Mouse (Mus musculus) adrenal gland, postnatal 4 days (tissue): ENCODE data around the gene Hk2. TPM values are rescaled to one million over a fixed set of nuclear protein-coding genes. Genes with fewer than 3 reads are reported as not detected.
A peak's percentile ranks its signal among the peaks of the same experiment; 100 is the strongest.

ENCODE experiments used
- DNase-seq, 2 experiments: peaks; one replicate each; pipeline ENCODE4 v3.0.0; 2021 to 2022; ENCODE audit warnings: low spot score in 2 of 2, mixed read lengths in 2 of 2
- long read RNA-seq, 2 experiments: library from polyadenylated mRNA; stranded (forward); transcript quantifications; one replicate each; pipeline ENCODE4 v2.0.0; 2021
- total RNA-seq, 2 experiments: library from RNA; stranded (reverse); gene quantifications; 2 replicates each; pipeline ENCODE4 v1.2.3; 2021

The Hk2 gene
- total RNA-seq, result 10 to 100 TPM; 16.3 to 19.8 TPM
- long read RNA-seq, experiment 1, partial matches to known transcripts, result 1 of 4 reads
- long read RNA-seq, experiment 1, other reads (novel, unspliced or antisense), result 3 of 4 reads
- long read RNA-seq, experiment 2, full-length matches to known transcripts, result 8 of 20 reads
- long read RNA-seq, experiment 2, partial matches to known transcripts, result 9 of 20 reads
- long read RNA-seq, experiment 2, other reads (novel, unspliced or antisense), result 3 of 20 reads

DNA sequence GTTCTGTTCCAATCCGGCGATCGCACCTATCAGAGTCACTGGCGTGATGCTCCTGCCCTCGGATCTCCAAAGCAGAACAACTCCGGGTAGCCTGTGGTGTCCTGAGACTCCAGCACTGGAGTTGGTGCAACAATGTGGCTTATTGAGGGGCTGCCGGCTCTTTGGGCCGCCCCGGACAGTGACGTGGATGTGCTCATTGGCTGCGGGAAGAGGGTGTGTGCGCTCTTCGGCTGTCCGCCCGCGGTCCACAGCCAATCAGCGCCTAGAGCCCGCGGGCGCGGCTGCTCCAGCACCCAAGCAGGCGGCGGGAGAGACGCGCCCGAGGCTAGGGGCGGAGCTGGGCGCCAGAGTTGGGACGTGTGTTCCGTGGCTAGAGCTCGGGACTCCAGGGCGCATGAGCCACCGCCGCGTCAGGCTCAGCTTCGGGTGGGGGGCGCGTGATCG is at the start of gene Hk2:
Hk2 (minus strand) TSS at position 134 of the 444 bp plus-strand sequence.
- peak; percentile 47 to 66 for DNase-seq

DNA sequence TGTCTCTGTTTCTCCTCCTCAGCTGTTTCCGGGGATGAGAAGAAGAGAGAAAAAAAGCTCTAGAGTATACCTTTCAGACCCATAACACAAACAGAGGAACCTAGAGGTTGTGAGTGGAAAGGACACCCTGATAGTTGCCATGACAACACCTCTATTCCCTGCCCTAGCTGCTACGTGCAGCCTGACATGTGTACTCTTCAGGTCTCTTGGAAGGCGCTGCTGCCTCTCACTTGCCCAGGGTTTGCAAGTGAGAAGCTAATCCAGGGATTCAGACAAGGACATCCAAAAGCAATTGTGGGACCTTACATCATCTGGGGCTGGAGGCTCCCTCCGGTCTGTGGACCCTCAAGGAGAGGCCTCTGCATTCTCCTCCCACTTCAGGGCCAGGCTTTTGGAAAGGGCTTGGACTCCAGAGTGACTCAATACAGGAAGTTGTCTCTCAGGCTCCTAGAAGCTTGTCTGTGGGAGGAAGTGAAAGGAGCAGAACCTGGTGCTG is 47.6 kb upstream of the Hk2 start:
- no peak for DNase-seq

DNA sequence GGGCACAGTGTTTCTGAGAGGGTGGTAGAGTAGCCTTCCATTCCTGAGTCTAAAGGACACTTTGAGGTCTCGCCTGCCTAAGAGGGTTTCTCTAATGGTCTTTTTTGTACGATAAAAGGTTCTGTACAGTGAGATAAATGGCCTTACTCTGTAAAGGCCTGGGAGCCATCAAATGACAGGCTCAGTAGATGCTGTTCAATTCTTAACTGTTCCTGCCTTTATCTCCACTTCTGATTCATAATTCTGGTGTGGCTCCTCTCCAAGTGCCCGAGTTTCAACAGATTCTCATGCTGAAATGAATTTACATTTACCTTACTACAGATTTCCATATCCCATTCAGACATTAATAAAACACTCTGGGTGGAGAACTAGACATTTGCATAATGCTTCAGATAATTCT is 46.5 kb upstream of the Hk2 start:
- DNase-seq, result no peak

DNA sequence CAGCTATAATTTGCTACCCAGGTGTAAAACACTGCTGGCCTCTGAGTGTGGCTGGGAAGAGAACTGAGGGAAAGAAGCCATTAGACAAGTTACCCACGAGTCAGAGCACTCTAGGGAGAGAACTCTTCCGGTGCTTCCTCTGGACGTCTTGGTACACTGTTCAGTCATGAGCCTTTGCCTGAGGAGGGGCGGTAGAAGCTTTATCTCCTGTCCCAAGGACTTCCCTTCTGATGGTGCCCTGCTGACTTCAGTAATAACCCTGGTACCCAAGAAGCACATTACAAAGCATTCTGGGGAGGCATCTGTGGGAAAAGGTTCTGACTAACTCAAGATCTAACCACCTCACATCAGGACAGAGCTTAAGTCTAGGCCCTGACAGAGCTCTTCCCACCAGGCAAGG is 40.6 kb upstream of the Hk2 start:
- DNase-seq, result no peak

DNA sequence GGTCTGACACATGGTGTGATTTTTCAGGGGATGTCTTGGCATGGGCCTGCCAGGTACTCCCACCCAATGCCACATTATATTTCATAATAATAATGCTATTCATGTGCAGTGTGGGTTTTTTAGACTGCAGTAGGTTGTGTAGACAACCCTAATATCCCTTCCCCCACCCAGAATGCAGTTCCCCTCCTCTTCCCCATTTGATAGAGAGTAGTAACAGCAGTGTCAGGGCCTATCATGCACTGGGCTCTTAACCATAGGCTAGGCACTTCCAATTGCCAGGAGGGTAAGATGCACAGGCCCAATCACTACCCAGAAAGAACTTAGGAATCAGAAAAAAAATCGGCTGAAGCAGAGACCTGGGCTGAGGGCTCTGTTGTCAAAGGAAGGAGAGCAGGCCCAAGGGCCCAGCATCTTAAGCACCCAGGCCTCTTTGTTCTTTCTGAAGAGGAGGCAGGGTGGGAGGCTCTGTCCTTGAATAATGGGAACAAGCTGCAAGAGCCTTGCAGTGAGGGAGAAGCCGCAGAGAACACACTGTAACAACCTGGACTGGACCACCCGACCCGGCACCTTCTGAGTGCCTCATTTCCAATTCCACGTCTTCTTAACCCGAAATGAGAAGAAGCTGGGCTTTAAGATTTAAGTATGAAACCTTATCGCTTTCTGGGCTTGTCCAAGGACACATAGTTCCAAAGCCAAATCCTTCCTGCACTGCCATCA is 33.9 kb upstream of the Hk2 start:
- no peak for DNase-seq

DNA sequence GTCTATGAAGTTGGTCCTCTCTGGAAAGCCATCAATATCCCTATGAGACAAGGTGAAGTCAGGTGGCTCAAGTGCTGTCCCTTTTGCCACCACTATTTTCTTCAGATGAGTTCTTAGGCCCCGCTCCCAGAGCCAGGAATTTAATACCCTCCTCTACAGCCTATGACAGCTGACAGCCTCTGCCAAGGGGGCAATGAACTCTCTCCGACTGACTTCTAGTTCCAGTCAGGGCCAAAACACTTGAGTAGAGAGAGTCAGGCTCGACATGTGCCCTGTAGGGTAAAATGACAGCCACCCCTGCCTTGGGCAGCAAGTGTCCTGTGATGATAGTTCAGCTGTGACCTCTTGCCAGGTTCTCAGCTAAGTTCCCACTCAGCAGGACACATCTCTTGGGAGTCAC is 32.7 kb upstream of the Hk2 start:
- no peak for DNase-seq

DNA sequence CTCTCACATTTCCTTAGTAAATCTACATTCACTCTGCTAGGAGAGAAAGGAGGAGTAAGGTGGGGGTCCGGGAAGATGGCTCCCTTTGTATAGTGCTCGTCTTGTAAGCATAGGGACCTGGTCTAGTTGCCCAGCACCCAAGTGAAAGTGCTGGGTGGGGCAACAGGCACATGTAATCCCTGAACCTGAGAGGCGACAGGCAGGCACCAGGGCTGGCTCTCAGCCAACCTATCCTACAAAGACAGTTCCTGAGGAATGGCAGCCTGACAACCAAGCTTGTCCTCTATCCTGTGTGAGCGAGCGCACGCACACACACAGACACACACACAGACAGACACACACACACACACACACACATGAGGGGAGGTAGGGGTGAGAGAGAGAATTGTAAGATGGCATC is 32.2 kb upstream of the Hk2 start:
- no peak for DNase-seq

DNA sequence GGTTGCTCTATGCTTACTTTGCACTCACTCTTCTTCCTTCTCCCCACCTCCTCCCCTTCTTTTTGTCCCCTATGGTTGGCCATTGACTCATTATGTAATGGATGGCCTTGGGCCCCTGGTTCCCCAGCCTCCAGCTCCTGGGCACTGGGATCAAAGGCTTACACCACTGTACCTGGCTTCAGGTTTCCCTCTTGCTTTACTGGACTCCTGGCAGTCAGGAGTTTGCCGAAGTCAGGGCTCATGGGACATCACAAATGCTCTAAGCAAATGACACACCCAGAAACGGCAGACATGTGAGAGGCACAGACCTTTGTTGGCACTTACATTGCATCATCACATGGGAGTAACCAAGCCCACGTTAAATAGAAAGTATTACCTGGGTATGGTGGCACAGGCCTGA is 31.6 kb upstream of the Hk2 start:
- DNase-seq, result no peak

DNA sequence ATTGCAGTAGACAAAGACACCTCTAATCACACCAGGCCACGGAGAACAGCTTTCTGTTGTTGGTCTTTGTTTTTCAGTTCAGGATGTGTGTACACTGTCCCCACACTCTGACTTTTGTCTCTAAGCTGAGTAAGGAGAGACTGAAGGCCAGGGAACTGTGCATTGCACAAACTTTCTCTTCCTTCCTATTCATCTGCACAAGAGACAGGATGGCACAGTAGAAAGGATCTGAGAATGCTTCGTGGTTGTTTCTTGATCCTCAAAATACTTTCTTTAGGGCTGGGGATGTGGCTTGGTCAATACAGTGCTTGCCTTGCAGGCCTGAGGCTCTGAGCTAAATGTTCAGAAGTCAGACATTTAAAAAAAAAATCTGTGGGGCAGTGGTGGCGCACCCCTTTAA is 30.7 kb upstream of the Hk2 start:
- DNase-seq, result no peak

DNA sequence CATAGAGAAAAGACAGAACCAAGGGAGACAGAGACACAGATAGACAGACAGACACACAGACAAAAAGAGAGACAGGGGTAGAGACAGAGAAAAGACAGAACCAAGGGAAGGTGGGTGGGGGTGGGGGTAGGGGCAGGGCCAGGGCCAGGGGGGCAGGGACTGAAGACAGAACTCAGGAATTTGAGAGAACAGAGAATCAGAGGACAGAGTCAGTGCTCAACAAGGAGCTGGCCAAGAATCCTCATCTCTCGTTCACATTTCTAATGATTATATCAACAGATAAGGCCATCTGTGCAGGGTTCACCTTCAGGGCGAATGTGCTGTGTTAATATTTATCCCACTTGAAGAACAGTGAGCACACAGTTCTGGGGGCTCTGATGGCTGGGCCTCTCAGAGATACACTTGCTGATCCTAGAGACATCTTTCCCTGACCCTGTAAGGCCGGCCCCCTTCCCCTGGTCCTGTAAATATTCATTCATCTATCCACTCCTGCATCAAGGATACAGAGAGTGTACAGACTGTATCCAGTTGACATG is 24.0 kb upstream of the Hk2 start:
- no peak for DNase-seq

DNA sequence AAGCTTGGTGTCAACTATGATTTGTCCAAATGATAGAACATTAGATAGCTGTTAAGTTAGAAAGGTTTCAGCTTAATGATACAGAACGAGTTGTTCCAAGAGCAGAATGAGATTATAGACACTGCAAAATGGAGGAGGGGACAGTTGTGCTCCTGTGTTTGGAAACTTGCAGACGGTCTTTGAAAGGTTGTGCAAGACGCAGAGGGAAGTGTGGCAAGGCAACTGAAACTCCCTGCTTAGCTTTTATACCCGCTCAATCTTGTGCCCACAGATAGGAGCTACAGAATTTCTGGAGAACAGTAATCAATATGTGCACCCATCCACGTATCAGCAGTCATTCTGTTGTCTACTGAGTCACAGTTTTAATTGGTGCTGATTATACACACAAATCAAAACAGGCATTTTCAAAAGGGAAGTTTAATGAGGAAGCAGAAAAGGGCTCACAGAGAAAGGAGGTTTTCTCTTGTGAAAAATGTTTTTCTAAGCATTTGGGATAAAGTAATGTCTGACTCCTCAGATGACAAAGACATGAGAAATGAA is 23.1 kb upstream of the Hk2 start:
- DNase-seq, result no peak

DNA sequence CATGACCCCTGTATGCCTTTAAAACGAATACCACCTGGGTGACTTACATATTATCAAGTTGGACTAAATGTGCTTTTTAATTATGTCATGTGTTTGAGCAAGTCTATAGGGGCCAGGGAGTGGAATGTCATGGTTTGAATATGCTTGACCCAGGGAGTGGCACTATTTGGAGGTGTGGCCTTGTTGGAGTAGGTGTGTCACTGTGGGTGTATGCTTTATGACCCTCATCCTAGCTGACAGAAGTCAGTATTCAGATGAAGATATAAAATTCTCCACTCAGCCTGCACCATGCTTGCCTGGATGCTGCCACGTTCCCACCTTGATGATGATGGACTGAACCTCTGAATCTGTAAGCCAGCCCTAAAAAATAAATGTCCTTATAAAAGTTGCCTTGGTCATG is 16.6 kb upstream of the Hk2 start:
- DNase-seq, result no peak

DNA sequence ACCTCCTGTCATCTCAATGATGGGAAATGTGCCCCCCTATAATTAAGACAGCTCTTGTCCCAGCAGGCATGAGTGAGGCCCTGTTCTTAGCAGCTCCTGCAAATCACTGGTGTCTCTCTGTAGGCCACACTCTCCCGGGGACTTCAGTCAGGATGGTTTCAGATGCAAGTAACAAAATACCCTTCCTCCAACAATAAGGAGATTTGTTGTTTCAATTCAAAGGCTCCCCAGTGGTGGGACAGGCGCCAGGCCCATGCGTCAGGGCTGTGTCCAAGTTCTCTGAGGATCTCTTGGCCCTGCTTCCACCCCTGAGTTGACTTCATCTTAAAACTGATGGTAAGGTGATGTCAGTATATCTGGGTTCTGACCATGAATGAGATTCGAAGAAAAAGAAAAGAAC is 9.7 kb upstream of the Hk2 start:
- no peak for DNase-seq

DNA sequence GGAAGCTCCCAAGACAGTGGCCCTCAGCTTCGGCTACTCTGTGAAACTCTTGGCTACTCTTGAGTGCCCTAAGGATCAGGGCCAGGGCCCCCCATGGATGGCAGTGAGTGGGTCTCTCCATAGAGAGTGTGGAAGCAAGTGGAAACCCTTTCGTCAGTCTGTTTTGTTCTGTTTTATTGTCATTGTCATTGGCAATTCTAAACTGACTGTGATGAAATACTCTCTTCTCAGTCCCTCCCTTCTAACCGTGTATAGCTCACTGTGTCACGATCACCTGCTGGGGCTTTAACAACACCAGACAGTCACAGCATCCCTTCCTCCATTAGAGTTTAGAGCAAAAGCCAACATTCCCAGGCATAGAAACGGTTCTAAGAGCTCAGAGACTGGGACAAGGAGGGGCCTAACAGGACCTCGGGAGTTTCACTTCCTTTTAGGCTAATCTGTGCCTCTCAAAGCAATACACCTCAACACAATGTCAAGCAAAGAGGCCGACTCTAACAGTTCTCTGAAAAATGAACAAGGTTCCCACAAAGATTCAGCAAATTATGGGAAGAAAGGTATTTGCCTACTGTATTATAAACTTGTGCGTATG is 6.6 kb upstream of the Hk2 start:
- DNase-seq, result no peak

DNA sequence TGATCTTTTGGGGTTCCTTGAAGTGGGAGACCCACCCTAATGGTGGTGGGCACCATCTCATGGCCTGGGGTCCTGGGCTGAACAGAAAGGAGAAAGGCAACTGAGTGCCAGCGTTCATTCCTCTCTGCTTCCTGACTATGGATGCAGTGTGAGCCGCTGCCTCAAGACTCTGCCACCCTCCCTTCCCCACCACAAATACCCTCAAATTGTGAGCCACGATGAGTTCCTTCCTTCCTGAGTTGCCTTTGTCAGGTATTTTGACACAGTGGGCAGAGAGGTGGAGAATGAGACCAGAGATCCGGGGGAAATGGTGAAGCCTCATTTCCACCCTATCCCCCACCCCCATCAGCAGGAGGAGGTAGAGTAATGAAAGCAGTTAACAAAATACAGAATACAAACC is 6.1 kb upstream of the Hk2 start:
- DNase-seq, result no peak

DNA sequence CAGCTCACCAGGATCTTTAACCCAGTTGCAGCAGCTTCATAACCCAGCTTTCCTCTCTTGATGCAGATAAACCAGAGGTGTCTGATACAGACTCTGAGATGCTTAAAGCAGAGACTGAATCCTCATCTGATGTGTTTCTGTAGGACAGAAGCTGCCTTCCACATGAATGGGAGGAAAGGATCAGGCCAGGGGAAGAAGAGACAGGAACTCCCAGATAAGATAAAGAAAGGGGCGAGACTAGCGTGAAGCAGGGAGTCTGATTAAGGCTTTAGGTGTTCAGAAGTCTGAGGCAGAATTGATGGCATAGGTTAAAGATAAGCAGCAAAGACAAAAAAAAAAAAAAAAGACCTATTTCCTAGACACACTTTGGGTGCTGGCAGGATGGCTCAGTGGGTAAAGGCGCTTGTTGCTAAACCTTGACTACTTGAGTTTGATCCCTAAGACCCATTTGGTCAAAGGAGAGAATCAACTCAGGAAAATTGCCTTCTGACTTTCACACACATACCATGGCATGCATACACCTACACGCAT is 2.9 kb upstream of the Hk2 start:
- no peak for DNase-seq

DNA sequence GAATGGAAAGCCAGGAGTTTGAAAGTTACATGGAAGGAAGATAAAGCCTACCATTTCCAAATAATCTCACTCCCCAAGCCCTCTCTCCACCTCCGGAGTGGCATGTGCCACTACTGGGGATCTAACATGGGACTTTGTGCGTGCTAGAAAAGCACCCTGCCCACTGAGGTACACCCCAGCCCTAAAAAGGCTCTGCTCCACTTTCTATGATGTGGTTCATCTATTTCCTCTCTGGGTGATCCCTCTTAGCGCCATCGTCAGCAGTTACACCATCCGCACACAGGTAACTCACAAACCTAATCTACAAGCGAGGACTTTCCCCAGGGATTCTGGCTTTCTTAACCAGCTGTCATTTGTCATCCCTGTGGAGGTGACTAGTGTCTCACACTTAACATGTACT is 1.1 kb upstream of the Hk2 start:
- DNase-seq, result no peak

DNA sequence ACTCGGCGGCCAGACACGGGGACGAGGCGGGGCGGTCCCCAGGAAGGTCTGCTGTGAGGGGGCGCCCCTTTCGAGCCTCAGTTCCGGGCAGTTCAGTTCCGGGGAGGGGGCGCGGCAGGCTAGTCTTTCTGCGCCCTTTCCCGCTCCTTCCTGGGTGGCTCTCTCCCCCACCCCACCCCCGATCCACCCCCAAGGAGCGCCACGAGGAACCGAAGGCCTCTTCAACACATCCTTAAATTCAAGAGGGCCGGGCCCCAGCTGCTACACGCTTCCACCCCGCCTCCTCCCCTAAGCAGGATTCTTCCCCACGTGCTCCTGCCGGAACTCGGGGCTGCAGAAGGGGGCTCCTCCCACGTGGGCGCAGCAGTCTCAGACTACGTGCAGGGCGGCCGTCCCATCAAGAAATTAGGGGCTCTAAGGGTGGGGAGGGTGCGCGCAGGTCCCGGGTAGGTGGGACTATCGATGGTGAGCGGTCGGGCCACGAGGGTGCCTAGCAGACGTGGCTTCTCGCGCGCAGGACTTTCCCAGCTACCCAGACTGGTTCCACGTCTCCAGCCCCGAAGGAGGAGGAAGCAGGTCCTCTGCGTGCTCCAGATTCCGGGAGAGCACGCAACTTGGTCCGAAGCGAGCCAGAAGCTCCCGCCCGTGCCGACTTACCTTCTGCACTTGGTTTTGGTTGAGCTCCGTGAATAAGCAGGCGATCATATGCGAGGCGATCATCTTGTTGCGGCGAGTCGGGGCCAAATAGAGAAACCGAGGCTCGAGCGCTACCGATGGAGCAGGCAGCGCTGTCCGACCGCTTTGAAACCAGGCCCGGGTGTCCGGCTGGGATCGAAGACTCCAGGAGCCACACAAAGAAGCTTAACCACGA is 758 bp downstream of the Hk2 start:
- DNase-seq, result peak in 1 of 2 experiments; percentile 24

DNA sequence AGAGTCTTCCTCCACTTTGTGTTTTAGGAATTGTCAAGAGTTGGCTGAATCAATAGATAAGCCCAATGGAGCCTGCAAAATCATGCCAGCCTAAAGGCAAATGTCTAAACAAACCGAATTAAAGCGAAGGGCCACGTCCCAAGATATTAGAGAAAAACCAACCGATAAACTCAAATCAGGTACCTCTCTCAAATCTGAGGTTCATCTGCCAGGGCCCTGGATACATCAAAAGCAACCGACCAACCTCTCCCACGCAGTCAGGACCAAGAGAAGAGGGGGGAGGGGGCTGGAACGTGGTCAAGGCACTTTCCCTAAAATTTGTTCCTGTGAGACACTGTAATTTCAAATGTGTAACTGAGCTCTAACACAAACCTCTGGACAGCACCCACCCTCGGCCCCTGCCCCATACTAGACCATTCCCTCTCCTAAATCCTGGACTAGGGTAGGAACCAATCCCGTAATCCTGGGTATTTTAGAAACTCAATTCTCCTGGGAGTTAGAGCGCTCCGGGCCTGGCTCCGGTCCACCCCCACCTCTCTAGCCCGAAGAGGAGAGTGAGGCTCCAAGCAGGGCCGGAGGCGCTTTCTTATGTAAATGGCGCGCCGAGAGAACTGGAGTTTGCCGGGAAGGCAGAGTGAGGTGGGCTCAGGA is 1.7 kb downstream of the Hk2 start:
- no peak for DNase-seq

DNA sequence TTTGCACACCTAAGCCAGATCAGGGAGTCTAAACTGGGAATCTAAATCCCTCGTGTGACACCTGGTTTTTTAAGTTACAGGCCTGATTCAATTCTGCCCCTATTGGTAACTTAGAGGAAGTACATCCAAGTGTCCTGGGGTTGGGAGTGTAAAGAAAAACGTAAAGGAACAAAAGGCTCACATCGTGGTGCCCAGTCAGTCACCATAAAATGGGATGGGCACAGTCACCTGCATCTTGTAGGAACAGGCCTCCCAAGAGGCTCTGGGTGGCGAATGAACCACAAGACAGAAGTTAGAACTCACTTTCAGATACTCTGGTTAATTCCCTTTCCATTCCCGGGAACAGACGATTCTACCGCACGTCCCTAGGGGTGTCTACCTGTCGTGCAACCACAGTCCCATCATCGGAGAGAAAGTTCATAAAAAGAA is 2.3 kb downstream of the Hk2 start:
- DNase-seq, result no peak
